Mouse (Mus musculus) stomach, postnatal 0 days (tissue): Measurements from ENCODE around the gene Nudt15.

ENCODE experiments used
- CTCF ChIP-seq: IDR thresholded peaks from 2 replicates; pipeline ENCODE4 v1.5.1; 2016; ENCODE audit warnings: antibody characterized with exemption, low read depth, mild to moderate bottlenecking, moderate library complexity
- EP300 ChIP-seq: optimal IDR thresholded peaks from 2 replicates; pipeline ENCODE3; 2016; ENCODE audit warnings: antibody characterized with exemption

GRCm38 (mm10) chr14:73592166-73592565 lies 44.1 kb upstream of the Nudt15 start:
- TF ChIP-seq CTCF (no peak), EP300 (no peak)
